Mouse (Mus musculus): Measurements from ENCODE around the gene Gdf10. TPM values are rescaled to one million over a fixed set of nuclear protein-coding genes. Genes with fewer than 3 reads are reported as not detected.

Gdf10 gene
- total RNA-seq, 1 experiment from 2014 or later: not detected

DNA sequence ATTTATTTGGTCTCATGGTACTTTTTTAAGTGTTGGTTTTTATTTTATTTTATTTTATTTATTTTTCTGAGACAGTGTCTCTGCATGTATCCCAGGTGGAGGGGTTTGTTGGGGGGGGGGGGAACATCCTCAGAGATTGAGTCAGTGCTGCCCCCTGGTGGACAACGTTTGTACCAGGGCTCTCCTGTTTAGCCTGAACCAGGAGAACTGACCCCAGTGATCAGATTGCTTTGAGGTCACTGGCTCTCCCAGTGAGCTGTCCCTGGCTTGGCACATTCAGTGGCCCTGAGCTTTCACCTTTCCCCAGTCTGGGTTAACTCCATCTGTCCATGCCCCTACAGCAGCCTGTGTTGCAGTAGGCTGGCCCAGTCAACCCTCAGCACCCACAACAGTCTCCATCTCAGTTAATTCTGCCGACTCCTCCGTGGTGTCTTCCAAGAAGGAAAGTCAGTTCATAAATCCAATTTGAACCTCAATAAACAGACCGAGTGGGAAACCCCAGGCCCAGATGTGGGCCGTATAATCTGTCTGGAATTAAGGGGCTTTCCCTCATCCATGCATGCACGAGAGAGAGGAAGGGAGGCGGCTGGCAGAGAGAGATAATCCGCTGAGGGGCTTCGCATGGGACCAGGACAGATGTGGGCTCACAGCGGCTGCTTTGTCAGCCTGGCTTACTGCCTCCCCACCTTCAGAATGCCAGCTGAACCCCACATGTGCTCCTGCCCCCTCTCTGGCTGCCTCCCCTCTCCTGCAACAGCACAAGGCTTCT, 9.7 kb downstream of the Gdf10 start:
- ATAC-seq (replicated peaks; ENCODE audit: insufficient number of reproducible peaks, low FRiP score, low TSS enrichment, poor library complexity, severe bottlenecking): no peak

DNA sequence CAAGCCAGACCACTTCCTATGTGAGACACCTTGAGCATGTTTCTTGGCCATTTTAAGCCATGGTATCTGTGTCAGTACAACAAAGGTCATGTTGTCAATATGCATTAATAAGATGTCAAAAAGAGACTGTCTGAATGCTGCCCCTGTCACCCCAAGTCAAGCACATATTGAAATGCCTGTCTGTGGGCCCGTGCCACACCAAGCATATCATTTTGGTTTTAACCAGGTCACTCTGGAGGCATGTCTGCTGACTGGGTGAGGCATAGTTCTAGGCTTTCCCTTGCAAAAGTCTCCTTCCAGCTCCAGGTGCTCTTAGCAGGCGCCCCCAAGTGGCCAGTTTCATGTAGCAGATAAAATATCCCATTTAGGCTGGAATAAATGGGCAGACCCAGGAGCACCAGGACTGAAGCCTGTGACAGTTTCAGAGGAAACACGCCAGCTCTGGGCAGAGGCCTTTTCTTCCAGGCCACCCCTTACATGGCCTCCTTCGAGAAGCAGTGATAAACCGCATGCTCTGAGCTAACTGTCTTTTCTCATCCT, 10.5 kb downstream of the Gdf10 start:
- ATAC-seq (replicated peaks; ENCODE audit: insufficient number of reproducible peaks, low FRiP score, low TSS enrichment, poor library complexity, severe bottlenecking): no peak

DNA sequence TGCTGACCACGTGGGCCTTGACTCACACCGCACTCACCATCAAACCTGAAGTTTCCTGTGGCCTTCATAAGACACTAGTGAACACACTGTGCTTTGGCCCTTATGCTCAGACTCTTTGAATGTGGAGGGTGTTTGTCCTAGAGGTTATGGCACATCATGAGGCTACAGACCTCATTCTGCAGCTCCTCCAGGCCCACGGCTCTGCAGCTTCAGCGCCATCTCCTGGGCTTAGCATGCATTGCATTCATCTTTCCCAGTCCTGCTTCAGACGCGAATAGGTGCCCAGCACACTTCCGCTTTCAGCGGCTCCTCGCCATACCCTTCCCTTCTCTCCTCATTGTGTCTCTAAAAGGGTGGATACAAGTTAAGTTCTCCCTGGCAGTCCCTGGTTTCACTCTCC, 15.7 kb downstream of the Gdf10 start:
- no peak for ATAC-seq (replicated peaks; ENCODE audit: insufficient number of reproducible peaks, low FRiP score, low TSS enrichment, poor library complexity, severe bottlenecking)

DNA sequence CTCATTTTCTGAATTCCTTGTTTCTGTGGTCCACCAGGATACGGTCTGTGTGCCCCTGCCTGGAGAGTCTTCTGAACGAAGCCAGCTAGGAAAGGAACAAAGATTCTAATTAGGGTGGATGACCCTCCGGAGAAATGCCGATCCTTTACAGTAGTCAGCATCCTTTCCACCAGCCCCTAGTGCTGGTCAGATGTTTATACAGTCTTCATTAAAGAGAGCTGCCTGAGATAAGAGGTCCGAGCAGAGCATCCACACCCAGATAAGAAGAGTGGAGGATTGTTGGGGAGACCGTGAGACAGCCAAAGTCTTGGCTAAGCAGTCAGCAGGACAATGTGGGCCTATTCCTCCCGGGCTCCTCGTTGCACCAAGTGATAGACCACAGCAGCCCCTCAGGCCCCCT, 17.4 kb downstream of the Gdf10 start, which contains the start of gene Gdf2:
Gene Gdf2 (plus strand): TSS at position 301 of the 400 bp plus-strand sequence.
- ATAC-seq (replicated peaks; ENCODE audit: insufficient number of reproducible peaks, low FRiP score, low TSS enrichment, poor library complexity, severe bottlenecking): no peak

DNA sequence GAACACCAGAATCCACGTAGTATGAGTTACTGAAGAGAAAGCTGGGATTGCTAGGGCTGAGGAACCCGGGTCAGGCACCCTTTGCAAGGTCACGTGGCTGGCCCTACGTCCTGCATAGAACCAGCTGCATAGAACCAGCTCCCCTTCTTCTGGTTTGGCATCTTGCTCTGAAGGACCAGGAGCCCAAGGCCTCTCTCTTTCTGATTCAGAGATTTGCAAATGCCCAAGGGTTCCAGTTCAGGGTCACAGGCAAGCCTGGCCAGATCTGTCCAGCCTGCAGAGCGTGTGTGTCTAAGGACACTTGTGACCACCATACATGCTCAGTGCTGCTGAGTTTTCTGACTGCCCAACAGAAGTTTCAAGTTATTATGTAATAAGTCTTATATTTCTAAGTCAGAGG, 18.8 kb downstream of the Gdf10 start:
- ATAC-seq (replicated peaks; ENCODE audit: insufficient number of reproducible peaks, low FRiP score, low TSS enrichment, poor library complexity, severe bottlenecking): no peak

DNA sequence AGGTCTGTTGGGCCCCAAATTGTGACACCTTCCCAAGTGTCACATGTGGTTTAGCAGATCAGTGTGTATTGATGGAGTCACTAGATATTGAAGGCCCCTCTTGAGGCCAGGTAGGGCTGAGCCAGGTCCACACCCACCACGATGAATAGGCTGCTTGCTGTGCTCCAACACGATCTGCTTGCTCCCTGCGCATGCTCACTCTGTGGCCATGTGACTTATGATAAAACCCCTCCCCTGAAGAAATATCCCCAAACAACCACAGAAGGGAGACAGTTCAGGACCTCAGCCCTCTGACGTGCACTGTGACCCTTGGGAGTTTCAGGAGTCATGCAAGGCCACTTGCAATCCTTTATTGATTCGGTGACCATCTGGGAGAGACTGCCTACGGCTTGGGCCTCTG, 22.7 kb downstream of the Gdf10 start:
- ATAC-seq (replicated peaks; ENCODE audit: insufficient number of reproducible peaks, low FRiP score, low TSS enrichment, poor library complexity, severe bottlenecking): no peak

DNA sequence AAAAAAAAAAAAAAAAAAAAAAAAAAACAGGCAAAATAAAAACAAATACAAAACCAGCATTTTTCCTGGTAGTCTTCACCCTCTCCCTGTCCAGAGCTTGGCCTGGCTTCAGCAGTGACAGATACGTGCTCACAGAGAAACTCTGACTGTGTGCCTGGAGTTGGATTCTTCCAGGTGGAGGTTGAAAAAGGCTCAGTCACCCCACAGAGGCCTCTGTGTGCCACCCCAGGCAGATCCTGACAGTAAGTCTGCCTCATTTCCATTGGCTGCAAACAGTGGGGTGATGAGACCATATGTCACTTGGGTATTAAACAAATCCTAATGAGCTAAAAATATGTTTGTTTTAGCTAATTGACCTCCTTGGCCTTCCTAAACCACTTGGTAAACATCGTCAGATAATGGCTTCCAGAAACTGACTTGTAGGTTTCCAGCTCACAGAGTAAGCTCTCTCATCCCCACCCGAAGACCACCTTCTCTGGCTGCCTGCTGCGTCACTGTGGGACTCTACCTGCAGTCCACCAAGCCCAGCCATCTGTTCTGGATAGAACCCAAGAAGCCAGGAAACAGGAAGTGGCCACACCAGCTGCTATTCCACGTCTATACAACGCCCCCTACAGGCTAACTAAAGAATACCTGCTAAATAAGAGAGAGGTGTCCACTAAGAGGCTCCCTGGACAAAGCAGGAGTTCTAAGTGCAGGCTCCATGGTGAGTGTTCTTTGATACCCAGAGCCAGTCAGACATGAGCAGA, 29.0 kb downstream of the Gdf10 start:
- no peak for ATAC-seq (replicated peaks; ENCODE audit: insufficient number of reproducible peaks, low FRiP score, low TSS enrichment, poor library complexity, severe bottlenecking)

DNA sequence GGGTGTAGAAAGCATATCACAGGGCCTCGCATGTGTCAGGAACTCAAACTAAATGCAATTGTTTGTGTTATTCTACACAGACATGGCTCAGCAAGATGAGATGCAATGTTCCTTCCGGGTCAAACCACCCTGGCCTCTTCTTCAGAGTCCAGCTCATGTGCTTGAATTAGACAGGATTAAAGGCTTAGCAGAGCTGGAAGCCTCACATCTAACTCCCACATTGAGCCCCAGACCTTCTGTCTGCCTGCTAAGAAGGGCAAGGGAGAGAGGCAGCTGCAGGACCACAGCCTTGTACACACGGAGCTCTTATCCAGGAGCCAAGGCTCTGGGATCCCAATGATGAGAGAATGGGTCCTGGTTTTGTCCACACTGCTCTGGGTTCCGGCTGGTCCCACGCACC, 30.4 kb downstream of the Gdf10 start, which contains the start of gene Rbp3:
Gene Rbp3 (plus strand): TSS at position 243 of the 400 bp plus-strand sequence.
- ATAC-seq (replicated peaks; ENCODE audit: insufficient number of reproducible peaks, low FRiP score, low TSS enrichment, poor library complexity, severe bottlenecking): no peak

DNA sequence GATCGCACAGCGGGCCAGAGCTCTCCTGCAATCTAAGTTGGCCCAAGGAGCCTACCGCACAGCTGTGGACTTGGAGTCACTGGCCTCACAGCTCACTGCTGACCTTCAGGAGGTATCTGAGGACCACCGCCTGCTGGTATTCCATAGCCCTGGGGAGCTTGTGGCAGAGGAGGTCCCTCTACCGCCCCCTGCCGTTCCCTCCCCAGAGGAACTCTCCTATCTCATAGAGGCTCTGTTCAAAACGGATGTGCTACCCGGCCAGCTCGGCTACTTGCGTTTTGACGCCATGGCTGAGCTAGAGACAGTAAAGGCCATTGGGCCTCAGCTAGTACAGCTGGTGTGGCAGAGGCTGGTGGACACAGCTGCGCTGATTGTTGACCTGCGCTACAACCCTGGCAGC, 32.7 kb downstream of the Gdf10 start:
- no peak for ATAC-seq (replicated peaks; ENCODE audit: insufficient number of reproducible peaks, low FRiP score, low TSS enrichment, poor library complexity, severe bottlenecking)

DNA sequence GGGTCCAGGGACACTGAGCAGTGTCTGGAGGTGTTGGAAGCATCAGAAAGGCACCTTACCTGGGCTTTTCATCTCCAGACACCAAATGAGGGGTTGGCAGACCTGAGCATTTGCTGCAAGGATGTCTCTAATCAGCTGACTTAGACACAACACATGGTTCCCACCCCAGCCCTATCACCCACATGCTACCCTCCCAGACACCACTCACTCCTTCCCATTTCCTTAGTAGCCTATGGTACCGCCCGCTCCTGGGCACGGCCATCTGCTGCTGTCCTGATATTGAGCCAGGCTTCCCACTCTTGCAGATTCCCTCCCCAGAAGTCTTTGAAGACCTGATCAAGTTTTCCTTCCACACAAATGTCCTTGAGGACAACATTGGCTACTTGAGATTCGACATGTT, 34.8 kb downstream of the Gdf10 start:
- ATAC-seq (replicated peaks; ENCODE audit: insufficient number of reproducible peaks, low FRiP score, low TSS enrichment, poor library complexity, severe bottlenecking): no peak

DNA sequence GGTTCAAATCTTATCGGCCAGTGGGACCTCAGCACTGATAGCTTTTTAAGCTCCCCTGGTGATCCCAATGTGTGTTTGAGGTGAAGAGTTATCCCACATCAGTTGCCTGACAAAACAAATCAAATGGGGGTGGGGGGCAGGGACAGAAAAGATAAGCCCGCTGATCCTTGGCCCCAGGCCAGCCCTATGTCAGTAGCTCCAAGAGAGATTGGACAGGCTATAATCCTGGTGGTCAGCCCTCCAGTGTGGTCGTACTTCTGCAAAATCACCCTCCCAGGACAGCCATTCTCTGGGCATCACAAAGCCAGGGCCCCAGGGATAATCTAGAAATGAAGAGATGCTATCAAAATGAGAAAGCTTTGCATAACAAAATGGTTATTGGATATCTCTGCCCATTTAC, 35.5 kb downstream of the Gdf10 start:
- ATAC-seq (replicated peaks; ENCODE audit: insufficient number of reproducible peaks, low FRiP score, low TSS enrichment, poor library complexity, severe bottlenecking): no peak

DNA sequence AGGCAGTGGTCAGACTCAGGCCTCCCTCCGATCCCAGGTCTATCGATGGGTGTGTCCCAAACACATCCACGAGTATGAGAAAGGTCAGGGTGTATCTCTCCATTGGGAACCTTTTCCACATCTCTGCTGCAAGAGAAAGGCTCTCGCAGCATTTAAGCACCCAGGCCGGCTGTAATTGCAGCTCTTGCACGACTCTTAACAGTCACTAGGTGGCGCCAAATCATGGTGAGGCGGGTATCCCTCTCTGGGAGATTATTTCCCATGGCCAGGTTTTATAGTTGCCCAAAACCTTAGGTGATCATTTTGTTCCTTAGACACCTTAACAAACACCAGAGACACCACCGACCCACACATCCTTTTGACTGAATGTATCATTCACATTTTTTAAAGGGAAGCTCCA, 36.0 kb downstream of the Gdf10 start:
- no peak for ATAC-seq (replicated peaks; ENCODE audit: insufficient number of reproducible peaks, low FRiP score, low TSS enrichment, poor library complexity, severe bottlenecking)

DNA sequence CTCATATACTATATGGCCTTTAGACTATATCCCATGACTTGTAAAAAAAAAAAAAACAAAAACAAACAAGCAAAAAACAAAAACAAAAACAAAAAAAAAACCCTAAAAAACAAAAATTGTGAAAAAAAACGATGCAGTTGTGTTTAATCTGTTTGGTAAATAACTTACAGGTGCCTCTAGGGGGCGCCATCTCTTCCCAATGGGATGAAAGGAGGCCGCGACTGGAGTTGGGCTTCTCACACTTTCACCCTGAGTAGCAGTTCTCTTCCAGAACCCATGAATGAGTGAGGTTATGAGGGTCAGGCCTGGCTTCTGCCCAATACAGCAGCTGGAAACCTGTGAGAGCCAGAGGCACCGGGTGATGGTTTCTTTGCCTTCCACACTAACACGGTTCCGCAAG, 42.3 kb downstream of the Gdf10 start:
- ATAC-seq (replicated peaks; ENCODE audit: insufficient number of reproducible peaks, low FRiP score, low TSS enrichment, poor library complexity, severe bottlenecking): no peak

DNA sequence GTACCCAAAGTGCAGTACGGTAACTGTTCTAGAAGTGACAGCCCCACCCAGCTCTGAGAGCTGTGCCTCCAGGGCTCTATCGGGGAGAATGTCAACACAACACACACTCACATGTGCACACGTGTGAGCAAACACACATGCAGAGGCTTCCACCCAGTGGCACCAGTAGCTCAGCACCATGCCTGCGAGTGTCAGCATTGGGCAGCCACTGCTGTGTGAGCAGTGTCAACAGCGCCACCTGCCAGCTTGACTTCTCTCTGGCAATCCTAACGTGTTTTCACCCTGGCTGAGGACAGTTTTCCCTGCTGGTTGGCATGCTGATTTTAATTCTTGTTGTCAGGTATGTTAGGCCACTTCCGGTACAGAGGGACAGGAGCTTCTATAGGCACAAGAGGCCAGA, 49.3 kb downstream of the Gdf10 start:
- no peak for ATAC-seq (replicated peaks; ENCODE audit: insufficient number of reproducible peaks, low FRiP score, low TSS enrichment, poor library complexity, severe bottlenecking)

DNA sequence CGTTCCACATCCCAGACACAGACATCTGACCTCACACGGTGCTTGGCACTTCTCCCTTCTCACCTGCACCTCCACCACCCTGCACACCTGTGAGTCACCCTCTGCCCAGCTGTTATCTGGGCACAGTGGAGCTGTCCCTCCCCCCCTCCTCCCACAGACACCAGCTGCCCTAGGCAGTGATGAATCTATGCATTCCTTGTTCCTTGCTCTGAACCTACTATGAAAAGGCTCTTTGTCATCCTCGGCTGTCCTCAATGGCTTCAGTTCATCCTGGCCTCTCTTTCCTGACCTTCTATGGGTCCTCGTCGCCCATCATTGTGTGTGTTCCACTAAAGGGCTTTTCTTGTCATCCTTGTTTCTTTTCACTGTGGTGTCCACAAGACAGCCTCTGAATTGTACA, 51.4 kb downstream of the Gdf10 start:
- no peak for ATAC-seq (replicated peaks; ENCODE audit: insufficient number of reproducible peaks, low FRiP score, low TSS enrichment, poor library complexity, severe bottlenecking)

DNA sequence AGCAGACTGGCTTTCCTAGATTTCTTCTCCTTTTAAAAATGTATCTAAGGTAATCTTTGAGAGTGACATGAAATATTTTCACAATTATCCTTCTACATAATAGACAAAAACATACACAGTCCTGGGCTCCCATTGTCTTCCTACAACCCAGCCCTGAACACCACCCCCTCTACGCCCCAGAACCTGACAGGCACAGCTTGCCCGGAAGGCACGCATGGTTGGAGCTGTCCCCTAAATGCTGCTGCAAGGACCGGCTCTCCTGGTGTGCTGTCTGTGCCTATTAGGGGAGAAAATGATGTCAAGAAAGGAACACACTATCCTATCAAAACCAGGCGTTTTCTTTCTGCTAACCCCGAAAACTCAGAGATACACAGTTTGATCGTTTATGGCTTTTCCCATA, 54.4 kb downstream of the Gdf10 start:
- no peak for ATAC-seq (replicated peaks; ENCODE audit: insufficient number of reproducible peaks, low FRiP score, low TSS enrichment, poor library complexity, severe bottlenecking)

DNA sequence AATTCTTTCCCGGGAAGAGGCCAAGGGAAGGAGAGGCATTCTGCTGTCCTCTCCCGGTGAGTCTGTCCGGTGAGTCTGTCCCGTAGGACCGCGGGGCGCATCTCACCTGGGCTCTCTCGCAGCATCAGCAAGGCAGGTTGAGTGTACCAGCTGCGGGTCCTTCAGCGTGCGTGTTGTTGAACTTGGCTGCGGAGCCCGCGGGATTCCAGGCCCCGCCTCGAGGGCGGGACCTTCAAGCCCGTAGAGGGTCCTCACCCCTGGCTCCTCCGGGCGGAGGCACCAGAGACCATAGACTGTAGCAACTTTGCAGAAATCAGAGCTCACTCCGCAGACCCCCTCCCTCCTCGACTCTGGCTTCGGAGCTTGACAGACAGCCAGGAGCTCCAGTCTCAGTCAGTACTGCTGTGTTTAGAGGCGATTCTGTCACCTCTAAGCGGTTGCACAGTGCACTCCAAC, 55.2 kb downstream of the Gdf10 start, which contains the start of gene Zfp488:
Gene Zfp488 (minus strand): TSS at position 161 of the 456 bp plus-strand sequence.
- no peak for ATAC-seq (replicated peaks; ENCODE audit: insufficient number of reproducible peaks, low FRiP score, low TSS enrichment, poor library complexity, severe bottlenecking)

Measured in monocyte, adult 5-6 weeks (primary cell).